Mouse (Mus musculus) layer of hippocampus, adult 8-10 months (tissue): ENCODE measurements at regions not wholly inside any gene's neighbourhood (a gene's known extent, or its start where the extent isn't known, plus 50 kb on each side); places are given as distances from the start of the nearest gene placed in this dataset.

Experiments used
- DNase-seq, 2 experiments: peaks; one replicate each; pipeline ENCODE4 v3.0.0; 2022; ENCODE audit warnings: low spot score in 2 of 2

- DNase-seq: peak; percentile 79 to 93
Measured at GRCm38 (mm10) chr16:55468833-55469458, 171.2 kb upstream of the Zpld1 start.

- no peak for DNase-seq
Measured at GRCm38 (mm10) chr16:55460519-55460918, 162.7 kb upstream of the Zpld1 start.

- DNase-seq: no peak
Measured at GRCm38 (mm10) chr16:55447581-55447980, 149.8 kb upstream of the Zpld1 start.

- DNase-seq: no peak
Measured at GRCm38 (mm10) chr16:55442821-55443581, 145.2 kb upstream of the Zpld1 start.

DNA sequence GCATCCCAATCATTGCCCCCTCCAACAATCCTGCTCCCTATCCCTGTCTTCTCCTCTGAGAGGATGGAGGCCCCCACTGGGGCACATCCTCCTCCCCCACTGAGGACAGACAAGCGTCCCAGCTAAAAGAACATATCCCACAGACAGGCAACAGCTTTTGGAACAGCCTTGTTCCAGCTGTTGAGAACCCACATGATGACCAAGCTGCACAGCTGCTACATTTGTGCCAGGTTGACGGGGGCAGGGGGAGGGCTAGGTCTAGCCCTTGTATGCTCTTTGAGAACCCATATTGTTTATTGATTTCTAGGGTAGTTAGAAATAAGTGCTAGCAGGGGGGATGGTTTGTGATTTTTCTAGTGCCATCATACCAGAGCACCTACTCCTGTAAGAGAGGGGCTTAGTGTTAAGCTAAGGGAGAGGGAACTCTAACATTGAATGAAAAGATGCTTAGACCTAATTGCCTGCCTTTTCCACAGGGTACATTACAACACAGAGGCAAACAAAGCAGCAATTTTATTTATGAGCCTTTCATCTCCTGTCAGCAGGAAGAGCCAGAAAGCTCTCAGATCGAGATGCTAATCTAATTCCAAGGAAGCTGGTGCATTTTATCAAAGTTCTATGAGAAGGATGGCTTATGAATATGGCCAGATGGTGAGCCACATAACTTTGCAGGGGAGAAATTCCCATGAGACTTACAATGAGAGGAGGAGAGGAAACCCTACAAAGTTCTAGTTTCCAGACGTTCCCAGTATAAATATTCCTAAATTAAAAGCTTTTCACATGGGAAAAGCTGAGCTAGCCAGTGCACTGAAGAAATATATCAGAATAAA is 137.6 kb upstream of the Zpld1 start:
- DNase-seq: peak; percentile 10 to 15

DNA sequence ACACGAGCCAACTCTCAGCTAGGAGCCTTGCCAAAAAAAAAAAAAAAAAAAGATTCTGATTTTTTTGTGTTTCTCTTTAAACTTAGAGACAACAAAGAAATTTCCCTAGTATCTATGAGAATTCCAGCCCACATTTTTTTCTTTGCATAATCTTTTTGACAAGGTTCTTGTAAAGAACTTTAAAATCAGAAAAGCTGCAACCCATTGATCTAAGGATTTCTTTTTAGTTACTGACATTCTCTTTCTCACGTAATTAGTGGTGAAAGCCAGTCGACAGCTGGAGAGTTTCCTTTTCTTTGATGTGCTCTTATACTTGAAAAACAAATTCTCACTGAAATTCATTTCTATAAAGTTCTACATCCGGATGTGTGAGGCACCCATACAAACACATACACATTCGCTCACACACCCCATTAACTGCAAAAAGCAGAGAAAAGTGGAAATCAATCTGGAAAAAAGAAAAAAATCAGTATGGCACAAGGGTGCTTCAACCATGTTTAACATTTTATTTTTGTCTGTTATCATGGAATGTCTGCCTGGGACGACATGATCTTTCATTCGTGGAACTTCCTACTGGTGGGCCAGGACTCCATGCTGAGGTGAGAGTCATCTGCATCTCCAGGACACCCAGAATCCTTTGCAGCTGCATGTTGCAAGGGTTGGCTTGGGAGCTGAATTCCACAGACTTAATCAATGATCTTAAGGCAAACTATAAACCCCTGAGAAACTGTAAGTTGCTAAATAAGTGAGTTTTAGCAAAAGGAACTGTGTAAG is 124.0 kb upstream of the Zpld1 start:
- DNase-seq: no peak

DNA sequence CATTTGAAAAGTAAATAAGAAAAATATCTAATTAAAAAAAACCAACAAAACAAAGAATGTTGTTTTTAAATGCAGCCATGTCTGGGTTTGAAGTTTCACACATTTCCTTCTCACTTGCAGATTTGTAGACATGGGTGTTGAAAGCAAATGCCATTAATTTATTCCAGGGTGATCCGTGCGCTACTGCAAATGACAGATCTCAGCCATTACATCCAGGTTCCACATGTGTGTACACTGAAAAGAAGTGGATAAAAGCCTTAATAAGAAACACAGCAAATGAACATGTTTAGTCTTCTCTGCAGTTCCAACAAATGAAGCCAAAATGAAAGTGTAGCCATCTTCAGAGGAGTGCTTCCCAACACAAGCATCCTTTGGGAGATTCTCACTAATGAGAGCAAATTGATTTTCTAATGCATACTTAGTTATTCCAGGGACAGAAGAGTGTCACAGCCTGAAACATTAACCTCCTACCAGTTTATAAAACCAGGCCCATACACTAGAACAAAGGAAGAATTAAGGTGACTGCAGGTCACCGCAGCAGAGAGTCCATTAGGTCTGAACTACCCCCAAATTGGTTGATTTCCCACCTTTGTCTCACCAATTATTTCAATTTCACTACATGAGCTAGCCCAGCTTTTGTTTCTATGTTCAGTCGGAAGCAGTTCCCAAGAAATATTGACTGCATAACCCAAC is 123.2 kb upstream of the Zpld1 start:
- DNase-seq: no peak

DNA sequence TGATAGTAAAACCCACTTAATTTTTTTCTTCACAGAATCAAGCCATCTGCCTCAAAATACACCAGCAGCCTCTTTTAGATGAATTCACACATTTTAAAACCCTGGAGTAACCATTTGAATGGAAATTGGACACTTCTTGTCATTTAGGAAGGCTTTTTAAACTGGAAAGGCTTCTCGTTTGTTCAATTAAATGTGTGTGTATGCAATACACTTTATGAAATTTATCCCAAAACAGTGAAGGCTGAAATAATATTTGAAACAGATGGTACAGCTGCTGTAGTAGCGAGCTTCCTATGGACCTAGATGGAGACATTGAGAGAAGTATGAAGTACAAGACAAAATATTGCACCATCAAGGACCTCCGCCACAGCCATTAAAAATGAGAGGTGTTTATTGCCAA is 121.1 kb upstream of the Zpld1 start:
- DNase-seq: no peak

DNA sequence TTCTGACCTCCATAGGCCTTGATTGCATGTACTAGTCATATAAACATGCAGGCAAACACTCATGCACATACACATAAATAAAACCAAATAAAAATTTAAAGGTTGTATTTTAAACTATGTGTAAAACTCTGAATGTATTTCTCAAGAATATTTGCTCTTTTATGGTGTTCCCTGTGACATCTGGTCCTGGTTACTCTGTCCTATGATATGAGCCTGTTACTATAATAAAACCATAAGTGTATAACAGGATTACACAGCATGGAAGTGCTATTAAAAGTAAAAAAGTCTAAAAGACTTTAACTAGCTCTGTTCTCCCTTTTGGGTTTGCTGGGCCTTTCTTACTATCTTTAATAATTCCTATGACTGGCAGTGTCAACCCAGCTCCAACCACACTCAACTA is 103.0 kb upstream of the Zpld1 start:
- no peak for DNase-seq

DNA sequence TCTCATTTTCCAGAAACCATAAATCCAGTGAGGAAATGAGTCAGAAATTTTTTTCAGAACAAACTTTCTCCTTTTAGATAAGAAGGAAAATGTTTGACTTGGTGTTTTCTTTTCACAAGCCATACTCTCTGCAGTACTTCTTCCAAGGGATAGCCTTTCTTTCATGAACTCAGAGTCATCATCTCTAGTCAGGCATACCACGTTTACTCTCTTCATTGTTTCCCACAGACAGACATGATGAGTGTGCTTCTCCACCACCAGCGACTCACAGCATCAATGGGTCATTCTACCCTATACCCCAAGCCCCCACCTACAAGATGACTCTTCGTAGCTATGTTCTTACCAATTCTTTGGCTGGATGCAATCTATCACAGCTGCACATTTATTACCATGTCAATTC is 97.1 kb upstream of the Zpld1 start:
- no peak for DNase-seq

DNA sequence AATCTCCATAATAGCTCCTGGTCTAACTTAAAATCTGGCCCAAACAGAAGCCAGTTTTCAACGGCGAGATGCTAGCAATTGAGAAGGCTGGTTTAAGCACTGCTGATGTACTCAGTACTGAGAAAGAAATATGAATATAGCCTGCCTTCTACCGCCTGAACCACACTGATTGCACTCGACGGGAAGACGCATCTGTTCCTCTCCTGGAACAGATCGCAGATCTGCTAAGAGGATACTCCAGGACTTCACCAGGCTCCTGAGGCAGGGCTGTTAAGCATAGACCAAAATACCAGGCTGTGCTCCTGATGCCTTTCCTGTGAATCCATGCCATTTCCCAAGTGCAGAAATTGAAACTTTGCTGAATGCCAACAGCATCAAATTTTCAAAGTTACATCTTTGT is 92.6 kb upstream of the Zpld1 start:
- DNase-seq: peak in 1 of 2 experiments; percentile 5

DNA sequence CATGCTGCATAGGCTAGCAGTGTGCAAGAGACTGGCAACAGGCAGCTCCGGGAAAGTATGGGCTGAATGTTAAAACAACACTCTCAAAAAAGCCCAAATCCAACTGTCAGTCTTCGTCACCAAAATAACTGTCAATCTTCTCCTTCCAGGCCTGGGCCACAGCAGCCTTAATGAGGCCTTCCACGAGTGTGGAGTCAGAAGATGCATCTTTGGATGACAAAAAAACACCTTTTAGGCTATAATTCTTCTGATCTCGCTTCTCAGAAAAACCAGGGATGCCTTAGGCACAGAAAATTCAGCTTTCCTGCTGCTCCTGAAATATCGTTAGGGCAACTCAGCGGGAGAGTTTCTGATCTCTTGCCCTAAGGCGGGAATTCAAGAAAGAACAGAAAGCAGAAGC is 82.2 kb upstream of the Zpld1 start:
- no peak for DNase-seq

GRCm38 (mm10) chr16:55379189-55379588 is 81.4 kb upstream of the Zpld1 start:
- no peak for DNase-seq

DNA sequence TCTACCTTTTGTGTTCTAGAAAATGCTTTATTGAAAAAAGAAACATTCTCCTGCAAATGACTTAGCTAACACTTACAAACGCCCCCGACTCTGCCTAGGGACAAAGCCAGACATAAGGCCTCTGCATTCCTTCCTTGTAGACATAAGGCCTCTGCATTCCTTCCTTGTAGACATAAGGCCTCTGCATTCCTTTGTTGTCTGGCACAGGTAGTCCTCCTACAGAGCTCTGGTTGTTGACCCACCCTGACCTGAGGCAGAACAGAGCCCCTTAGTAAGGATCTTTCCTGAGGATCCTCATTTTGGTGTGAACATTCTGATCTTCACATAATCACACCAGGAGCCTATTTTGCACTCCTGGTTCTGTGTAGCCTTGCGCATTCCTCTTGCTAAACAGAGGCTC is 80.9 kb upstream of the Zpld1 start:
- no peak for DNase-seq

GRCm38 (mm10) chr16:55375922-55376321 is 78.1 kb upstream of the Zpld1 start:
- DNase-seq: no peak

- no peak for DNase-seq
Measured at GRCm38 (mm10) chr16:55357686-55358085, 59.9 kb upstream of the Zpld1 start.

DNA sequence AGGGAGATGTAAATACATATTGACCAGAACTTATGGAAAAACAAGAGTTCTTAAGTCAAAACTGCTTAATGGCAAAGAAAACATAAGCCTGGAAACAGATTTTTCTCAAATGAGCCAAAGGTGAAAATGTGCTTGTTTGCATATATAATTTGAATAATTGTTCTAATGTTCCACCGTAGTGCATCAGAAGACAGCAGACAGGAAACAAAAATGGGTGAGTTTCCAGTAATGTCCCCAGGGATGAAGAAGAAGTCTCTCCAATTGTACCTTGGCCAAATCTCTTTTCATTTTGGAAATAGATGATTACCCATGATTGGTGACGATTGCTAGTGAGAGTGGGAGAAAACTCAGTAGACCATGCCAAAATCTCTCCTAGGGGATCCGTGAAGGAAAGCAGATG is 58.3 kb upstream of the Zpld1 start:
- no peak for DNase-seq
